Mouse (Mus musculus): Measurements from ENCODE around the gene Ppp2r5c. TPM values are rescaled to one million over a fixed set of nuclear protein-coding genes. Genes with fewer than 3 reads are reported as not detected.

Gene Ppp2r5c
- 100 to 1,000 TPM; 242 to 247 TPM for total RNA-seq (2021)
- long read RNA-seq, experiment 1, full-length matches to known transcripts: 11 of 121 reads
- long read RNA-seq, experiment 1, partial matches to known transcripts: 11 of 121 reads
- long read RNA-seq, experiment 1, other reads (novel, unspliced or antisense): 99 of 121 reads
- long read RNA-seq, experiment 2, full-length matches to known transcripts: 12 of 118 reads
- long read RNA-seq, experiment 2, partial matches to known transcripts: 10 of 118 reads
- long read RNA-seq, experiment 2, other reads (novel, unspliced or antisense): 96 of 118 reads

DNA sequence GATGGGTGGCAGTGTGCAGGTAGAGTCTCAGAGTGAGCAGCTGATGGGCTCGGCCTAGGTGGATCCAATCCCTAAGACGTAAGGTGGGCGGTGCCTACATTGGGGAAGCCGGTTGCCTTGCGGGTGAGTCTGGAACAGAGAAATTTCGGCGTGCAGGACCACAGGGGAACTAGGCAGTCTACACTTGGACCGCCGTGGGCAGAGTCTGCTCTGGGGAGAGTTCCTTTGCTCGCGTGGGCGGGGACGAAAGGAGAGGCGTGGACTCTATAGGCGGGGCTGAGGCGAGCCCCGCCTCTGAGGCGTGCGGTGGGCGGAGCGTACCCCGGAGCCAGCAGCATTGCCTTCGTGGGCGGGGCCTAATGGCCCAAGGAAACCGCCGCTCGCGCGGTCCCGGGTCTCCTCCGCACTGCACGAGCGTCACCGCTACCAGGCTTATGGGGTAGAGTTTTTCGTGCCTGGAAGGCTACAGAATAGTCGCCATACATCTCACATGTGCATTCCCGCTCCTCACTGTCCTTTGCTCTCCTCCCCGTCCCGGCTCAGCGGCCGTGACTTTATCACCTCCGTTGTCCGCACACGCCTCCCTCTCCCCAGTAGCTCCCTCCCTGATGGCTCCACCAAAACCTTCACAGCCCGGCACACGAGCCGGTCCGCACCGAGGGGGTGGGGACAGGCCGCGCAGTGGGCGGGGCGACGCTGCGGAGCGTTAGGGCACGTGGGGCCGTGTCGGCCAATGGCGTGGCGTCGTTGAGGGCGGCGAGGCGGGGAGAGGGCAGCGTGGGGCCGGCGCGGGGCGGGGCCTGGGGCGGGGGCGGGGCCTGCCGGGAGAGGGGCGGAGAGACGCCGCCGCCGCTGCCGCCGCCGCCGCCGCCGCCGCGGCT, at the start of gene Ppp2r5c:
Ppp2r5c (plus strand) TSS at position 831 of the 881 bp plus-strand sequence.
- peak; percentile 93 to 95 for DNase-seq (ENCODE audit: low spot score in 2 of 2)
- intact Hi-C loops (cut with DNase I): no loop called here

DNA sequence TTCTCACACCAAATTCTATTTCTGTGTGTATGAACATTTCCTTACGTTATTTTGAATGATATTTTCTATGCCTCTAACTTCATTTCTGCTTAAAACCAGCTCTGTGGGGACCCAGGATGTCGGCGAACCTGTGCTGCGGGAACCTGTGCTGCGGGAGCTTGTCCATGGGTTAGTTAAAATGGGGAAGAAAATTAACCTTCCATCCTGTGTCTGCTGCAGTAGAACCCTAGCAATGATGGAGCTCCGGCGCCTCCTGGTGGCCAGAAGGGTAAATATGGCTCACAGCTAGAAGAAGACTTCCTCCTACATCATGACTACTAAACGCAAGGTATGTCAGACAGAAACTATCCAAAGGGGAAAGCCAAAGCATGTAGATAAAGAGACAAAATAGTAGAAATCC, 48.6 kb upstream of the Ppp2r5c start:
- intact Hi-C loops (cut with DNase I): loop anchor here (2.0 kb wide), 1 partner anchor 1496 kb away; no protein-coding TSS in a partner anchor
- peak; percentile 85 to 88 for DNase-seq (ENCODE audit: low spot score in 2 of 2)

DNA sequence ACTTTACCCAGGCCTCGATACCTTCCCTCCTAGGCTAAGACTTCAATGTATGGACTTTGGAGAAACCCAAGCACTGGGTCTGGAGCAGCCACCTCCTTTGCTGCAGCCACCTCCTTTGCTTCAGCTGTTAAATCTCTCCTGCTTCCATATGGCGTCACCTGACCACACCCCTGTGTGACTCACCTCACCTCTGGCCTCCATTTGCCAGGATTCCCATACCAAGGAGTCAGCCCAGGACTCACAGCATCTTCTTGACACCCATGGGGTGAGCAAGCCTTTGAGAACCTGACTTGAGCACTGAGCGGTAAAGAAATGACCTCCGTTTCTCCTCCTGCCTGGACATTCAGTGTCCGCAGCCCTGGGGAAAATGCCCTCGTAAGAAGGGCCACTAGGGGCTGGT, 47.8 kb upstream of the Ppp2r5c start:
- intact Hi-C loops (cut with DNase I): loop anchor here (2.0 kb wide), 1 partner anchor 1496 kb away; no protein-coding TSS in a partner anchor

DNA sequence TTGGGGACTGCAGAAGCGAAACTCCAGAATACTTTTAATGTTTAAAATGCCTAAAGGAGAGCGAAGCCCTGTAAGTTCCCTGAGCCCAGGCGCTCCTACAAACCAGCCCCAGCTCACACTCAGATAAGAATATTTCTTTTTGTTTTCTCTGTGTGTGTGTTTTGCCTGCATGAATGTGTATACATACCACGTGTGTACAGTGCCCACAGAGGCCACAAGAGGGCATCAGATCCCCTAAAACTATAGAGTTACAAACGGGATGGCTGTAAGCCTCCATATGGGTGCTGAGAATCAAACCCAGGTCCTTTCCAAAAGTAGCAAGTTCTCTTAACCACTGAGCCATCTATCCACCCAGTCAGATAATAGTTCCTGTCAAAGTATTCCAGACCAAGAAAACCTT, 46.0 kb upstream of the Ppp2r5c start:
- no peak for DNase-seq (ENCODE audit: low spot score in 2 of 2)
- intact Hi-C loops (cut with DNase I): no loop called here

More for the DNA sequence above, 47.8 kb upstream of the Ppp2r5c start:
- no peak for DNase-seq (ENCODE audit: low spot score in 2 of 2)

DNA sequence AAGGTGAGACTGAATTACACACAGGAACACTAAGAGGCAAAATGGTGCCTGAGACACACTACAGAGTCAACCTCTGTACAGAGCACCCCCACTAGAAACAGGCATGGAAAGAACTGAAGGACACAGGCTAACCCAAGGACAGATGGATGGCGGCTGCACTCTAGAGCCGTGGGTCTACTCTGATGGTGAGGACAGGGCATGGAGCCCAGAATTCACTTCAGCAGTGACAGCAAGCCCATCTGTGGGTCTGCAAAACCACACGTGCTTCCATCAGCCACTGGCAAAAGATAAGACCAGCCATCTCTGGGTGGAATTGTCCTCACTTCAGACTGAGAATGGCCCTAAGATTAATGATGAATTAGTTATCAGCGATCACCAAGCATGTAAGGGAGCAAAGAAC, 45.0 kb upstream of the Ppp2r5c start:
- intact Hi-C loops (cut with DNase I): no loop called here

DNA sequence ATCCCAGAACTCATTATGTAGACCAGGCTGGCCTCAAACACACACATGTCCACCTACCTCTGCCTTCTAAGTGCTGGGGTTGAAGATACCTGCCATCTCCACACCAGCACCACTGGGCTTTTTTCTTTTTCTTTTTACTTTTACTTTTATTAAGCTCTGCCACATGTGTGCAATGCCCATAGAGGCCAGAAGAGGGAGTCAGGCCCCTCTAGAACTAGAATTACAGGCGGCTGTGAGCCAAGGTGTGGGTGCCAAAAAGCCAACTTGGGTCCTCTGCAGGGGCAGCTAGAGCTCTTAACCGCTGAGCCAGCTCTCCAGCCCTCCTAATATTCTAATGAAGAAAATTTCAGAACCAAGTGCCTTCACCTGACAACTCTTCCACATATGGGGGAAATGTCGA, 30.7 kb upstream of the Ppp2r5c start:
- intact Hi-C loops (cut with DNase I): loop anchor here (5.0 kb wide), 1 partner anchor 286 kb away; the partner anchor contains the start of gene Hsp90aa1
- DNase-seq (ENCODE audit: low spot score in 2 of 2): no peak

More for the DNA sequence above, 45.0 kb upstream of the Ppp2r5c start:
- no peak for DNase-seq (ENCODE audit: low spot score in 2 of 2)

DNA sequence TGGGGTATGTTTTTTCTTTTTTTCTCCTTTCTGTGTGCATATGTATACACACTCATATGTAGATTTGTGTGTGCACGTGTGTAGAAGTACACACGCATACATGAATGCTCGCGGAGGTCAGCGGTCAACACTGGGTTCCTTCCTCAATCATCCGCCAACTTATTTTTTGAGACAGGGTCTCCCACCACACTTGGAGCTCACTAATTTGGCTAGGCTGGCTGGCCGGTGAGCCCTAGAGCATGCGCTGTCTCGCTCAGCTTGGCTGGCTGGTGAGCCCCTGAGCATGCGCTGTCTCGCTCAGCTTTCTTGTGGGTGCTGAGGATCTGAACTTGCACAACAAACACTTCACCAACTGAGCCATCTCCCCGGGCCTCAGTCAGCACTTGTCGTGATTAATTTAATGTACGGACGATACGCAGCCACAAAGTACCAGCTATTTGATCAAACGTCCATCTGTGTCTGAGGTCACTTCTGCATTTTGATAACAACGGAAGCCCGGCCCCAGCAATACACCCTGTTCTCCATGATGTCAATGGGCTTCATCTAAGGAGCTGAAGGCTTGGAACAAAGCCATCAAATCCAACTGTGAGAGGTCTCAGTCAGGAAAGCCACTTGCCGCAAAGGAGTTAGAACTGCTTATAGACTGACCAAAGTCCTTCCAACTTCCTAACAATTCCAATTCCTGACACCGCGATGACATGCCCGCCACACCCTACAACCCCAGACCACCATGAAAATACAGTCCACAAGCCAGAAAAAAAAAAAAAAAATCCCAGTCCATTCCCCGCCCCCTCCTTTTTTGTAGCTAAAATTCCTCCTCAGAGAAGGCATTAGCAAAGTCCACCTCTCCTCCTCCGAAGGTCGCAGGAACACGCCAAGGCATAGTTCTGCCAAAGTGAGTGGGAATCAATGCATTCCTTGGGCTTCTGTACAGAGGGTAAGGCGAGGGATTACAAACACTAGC, 29.6 kb upstream of the Ppp2r5c start:
- DNase-seq (ENCODE audit: low spot score in 2 of 2): no peak
- intact Hi-C loops (cut with DNase I): loop anchor here (5.0 kb wide), 1 partner anchor 285 kb away; the partner anchor contains the start of gene Hsp90aa1

DNA sequence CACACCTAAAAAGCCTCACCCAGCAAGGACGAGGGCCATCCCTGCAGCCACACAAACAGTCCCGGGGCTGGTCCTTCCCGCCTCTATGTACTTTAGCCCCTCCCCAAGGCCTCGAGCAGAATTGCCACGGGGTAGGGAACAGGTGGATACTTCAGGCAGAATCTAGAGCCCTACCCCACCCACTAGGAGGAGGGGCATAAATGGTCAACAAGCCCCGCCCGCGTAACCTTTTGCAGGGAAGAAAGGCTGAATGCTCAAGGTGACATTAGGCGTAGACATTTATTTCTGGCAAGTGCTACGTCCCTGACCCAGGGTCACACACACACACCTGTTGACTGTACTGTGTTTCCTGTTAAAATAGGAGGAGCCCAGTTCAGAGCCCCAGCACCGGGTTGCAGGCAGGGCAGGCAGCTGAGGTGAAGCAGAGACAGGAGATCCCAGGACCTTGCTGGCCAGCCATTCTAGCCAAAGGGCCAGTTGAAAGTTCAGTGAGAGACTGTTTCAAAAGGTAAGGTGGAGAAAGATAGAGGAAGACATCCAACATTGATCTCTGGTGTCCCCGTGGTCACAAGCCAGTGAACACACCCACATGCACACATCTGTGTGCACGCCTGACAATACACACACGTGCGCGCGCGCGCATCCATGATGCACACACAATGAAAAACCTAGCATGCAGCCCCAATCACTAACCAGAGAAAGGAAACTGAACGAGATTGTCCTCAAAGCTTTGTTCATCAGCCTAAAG, 28.8 kb upstream of the Ppp2r5c start:
- no peak for DNase-seq (ENCODE audit: low spot score in 2 of 2)
- intact Hi-C loops (cut with DNase I): loop anchor here (5.0 kb wide), 1 partner anchor 284 kb away; the partner anchor contains the start of gene Hsp90aa1

DNA sequence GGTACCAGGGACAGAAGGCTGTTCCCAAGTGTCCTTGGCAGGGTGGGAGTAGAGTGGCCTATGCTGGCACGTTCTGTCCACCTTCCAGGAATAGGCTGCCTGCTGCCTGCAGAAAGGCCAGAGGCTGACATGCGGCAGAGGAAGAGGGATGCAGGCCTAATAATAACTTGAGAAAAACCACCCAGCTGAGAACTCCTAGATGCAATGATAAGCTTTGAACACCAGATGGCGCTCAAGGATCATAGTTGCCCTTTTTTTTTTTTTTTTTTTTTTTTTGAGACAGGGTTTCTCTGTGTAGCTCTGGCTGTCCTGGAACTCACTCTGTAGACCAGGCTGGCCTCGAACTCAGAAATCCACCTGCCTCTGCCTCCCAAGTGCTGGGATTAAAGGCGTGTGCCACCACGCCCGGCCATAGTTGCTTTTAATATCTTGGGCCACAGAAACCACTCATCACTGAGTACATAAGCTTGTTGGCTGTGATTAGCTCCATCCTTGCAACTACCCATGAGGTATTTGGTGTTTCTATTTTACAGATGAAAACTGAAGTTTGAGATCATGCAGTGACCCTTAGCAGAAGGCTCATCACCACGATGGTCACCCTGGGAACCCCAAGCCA, 28.1 kb upstream of the Ppp2r5c start:
- intact Hi-C loops (cut with DNase I): loop anchor here (5.0 kb wide), 1 partner anchor 283 kb away; the partner anchor contains the start of gene Hsp90aa1
- DNase-seq (ENCODE audit: low spot score in 2 of 2): peak; percentile 64 to 65

DNA sequence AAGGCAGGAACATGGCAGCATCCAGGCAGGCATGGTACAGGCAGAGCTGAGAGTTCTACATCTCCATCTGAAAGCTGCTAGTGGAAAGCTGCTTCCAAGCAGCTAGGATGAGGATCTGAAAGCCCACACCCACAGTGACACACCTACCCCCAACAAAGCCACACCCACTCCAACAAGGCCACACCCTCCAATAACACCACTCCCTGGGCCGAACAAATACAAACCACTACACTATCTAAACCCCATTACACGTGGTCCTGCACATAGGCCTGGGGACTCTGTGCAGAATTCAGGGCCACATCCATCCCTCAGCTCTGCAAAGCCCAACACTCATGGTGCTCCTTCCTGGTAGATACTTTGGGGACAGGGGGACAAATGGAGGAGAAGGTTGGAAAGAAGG, 27.0 kb upstream of the Ppp2r5c start:
- DNase-seq (ENCODE audit: low spot score in 2 of 2): no peak
- intact Hi-C loops (cut with DNase I): loop anchor here (5.0 kb wide), 1 partner anchor 282 kb away; the partner anchor contains the start of gene Hsp90aa1

DNA sequence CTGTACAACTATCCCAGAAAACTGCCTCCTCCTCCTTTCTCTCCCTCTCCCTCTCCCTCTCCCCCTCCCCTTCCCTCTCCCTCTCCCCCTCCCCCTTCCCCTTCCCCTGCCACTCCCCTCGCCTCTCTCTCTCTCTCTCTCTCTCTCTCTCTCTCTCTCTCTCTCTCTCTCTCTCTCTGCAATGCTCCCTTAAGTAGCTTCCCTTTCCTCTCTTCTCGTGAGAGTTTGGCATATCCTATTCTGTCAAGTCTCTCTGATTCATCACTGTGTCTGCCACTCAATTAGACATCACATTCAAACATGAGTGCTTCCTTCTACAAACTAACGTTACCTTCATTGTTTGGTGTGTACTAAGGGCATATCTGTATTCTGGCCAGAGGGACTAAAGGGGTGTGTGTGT, 25.6 kb upstream of the Ppp2r5c start:
- intact Hi-C loops (cut with DNase I): no loop called here
- no peak for DNase-seq (ENCODE audit: low spot score in 2 of 2)

DNA sequence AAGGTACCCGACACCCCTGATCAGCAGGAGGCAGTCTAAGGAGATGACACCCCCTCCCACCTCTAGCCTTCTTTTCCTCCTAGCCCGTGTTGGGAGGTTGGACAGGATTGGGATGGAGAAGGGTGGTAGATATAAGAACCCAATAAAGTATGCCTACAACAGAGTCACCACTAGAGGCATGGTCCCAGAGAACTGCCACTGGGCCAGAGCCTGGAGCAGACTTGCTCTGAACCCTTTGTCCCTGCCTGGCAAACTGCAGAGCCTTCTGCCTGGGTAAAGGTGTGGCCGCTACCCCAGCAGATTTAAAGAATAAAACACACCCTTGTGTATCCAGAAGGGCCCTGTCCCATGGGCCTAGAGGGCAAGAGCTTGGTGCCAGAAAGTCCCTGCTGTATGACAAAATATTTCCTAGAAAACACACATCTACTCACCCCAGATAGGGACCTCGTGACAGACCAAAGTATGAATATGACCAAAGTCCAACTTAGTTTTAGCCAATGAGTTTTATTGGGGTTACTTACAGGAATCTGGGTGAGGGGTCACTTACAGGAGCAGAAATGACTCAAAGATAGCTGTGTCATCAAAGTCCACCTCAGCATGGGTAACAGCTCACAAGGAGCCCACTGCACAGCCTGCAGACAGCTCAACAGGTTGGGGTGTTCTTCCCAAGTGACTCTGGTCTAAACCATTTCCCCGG, 22.8 kb upstream of the Ppp2r5c start:
- DNase-seq (ENCODE audit: low spot score in 2 of 2): no peak
- intact Hi-C loops (cut with DNase I): no loop called here

DNA sequence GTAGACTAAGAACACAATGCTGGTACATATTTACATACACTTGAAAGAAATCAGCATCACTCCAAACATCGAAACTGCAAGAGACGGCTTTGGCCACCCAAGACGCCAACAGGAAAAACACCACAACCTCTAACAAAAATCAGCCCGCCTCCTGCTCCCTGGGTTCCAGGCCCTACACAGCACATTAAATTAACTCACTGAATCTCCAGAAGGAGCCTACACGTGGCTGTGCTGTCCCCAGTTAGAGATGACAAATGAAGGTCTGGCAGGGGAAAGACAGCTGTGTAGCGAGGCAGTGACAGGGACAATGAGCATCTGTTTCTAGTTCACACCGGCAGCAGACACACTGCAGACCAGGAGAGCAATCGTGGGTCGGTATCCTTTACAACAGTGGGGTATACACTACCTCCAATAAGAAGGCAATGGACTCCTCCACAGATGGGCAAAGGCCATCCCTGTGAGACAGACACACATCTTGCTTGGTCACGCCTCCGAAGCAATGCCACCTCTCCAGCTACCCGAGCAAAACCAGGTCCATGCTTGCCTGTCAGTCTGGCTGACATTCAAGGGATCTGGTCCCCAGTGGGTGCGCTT, 20.4 kb upstream of the Ppp2r5c start:
- intact Hi-C loops (cut with DNase I): no loop called here
- no peak for DNase-seq (ENCODE audit: low spot score in 2 of 2)

DNA sequence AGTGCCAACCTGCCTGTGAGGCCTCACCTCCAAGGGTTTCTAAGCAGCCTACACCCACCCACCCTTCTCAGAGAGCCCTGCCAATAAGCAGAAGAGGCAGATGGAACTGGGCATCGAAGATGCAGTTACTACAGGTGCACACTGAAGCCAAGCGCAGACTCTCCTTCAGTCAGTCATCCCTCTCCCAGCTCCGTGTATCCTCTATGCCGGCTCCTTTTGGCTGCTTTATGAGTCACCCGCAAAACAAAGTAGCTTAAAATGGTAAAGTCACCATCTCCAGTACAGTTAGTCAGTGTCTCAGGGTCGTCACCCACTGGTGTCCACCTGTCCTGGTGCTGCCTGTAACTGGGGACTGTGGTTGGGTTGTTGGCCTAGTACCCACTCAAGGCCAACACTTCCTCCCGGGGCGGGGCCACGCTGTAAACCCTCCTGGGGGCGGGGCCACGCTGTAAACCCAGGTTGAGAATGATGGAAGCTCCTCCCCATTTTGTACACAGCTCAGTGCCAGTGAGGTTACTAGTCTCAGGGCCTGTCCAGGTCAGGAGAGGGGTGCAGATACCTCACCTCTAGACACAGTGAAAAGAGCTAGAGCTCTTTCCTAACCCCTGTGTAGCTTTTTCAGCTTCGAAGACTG, 17.5 kb upstream of the Ppp2r5c start:
- intact Hi-C loops (cut with DNase I): no loop called here
- DNase-seq (ENCODE audit: low spot score in 2 of 2): no peak

DNA sequence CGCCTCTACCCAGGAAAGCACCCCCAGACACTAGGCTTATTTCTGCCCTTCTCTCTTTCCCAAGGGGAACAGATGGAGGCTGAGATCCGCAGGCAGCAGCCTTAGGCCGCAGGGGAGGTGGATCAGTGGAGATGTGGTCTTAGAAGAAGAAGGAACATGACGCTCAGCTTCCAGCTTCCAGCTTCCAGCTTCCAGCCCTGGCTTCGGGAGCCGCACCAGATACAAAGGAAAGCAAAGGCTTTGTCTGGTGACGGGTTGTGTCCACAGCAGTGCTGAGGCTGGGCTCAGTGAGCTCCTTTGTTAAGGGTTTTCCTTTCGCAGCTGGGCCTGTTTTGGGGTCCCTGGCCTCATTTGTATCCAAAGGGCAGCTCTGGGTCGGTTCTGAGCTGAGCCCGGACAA, 16.9 kb upstream of the Ppp2r5c start:
- no peak for DNase-seq (ENCODE audit: low spot score in 2 of 2)
- intact Hi-C loops (cut with DNase I): loop anchor here (5.0 kb wide), 1 partner anchor 412 kb away; the partner anchor contains the start of gene Mok

DNA sequence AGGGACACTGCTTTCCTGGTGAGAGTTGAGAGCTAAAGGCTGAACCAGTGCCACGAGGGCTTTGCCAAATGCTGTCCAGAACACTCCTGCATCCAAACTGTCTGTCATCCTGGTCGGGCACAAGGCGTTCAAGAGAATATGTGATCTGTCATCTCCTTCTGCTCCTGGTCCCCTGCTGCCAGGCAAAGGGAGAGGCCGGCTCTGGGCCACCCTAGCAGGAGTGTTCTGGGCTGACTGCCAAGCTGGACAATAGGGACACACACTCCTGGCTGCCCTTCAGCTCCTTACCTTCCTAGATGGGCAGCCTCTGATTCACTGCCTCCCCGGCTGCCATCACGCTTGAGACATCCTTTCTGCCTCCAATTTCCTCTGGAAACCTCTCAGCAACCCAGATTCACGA, 15.1 kb upstream of the Ppp2r5c start:
- DNase-seq (ENCODE audit: low spot score in 2 of 2): peak in 1 of 2 experiments; percentile 28
- intact Hi-C loops (cut with DNase I): loop anchor here (5.0 kb wide), 1 partner anchor 410 kb away; the partner anchor contains the start of gene Mok
